Mouse (Mus musculus) ovary, adult 18-20 months (tissue): ENCODE results near the gene Ifi211.
"Not testable (repeated sequence)": the region's sequence is repeated elsewhere in the genome, so short reads cannot be mapped to it uniquely, and the experiment has no call there.

ENCODE experiments used
- DNase-seq: peaks from one replicate; pipeline ENCODE4 v3.0.0; 2022; ENCODE audit warnings: low spot score, mixed read lengths

Ifi211 gene

GRCm38 (mm10) chr1:173879225-173879987 is 33.4 kb downstream of the Ifi211 start:
- DNase-seq, result not testable (repeated sequence)

GRCm38 (mm10) chr1:173878264-173878663 is 34.6 kb downstream of the Ifi211 start:
- DNase-seq, result not testable (repeated sequence)

GRCm38 (mm10) chr1:173877125-173877524 is 35.7 kb downstream of the Ifi211 start:
- not testable (repeated sequence) for DNase-seq

- not testable (repeated sequence) for DNase-seq
These were observed 44.3 kb downstream of the Ifi211 start for GRCm38 (mm10) chr1:173868586-173868985.

GRCm38 (mm10) chr1:173866504-173866903 is 46.3 kb downstream of the Ifi211 start:
- no peak for DNase-seq

- DNase-seq, result not testable (repeated sequence)
These were observed 59.1 kb downstream of the Ifi211 start for GRCm38 (mm10) chr1:173853711-173854110.

- DNase-seq, result not testable (repeated sequence)
These were observed 60.0 kb downstream of the Ifi211 start for GRCm38 (mm10) chr1:173852853-173853252.
